Mouse (Mus musculus) megakaryocyte progenitor cell, adult 5-6 weeks (primary cell): Measurements from ENCODE around the gene Golph3l. TPM values are rescaled to one million over a fixed set of nuclear protein-coding genes. Genes with fewer than 3 reads are reported as not detected.
"Not testable (repeated sequence)": the region's sequence is repeated elsewhere in the genome, so short reads cannot be mapped to it uniquely, and the experiment has no call there.

ENCODE experiments used
- ATAC-seq: replicated peaks from 2 replicates; pipeline ENCODE4 v1.8.0; 2016; ENCODE audit warnings: mild to moderate bottlenecking, moderate TSS enrichment, inconsistent platforms; ENCODE audit not compliant: poor library complexity
- total RNA-seq, 2 experiments: library from RNA; stranded (forward) in 1 of 2; stranded (reverse) in 1 of 2; fragments of 157-497, 149-512 nt in 1 of 2; fragments of 200-1000 nt in 1 of 2; gene quantifications; 2 replicates each; pipeline versions ENCODE4 v1.2.3 to v1.2.4; 2015 to 2017

Golph3l gene
- total RNA-seq (2015) (57.3 and 60.3 TPM in 2 replicates), total RNA-seq (2017) (40.0 and 66.2 TPM in 2 replicates)

DNA sequence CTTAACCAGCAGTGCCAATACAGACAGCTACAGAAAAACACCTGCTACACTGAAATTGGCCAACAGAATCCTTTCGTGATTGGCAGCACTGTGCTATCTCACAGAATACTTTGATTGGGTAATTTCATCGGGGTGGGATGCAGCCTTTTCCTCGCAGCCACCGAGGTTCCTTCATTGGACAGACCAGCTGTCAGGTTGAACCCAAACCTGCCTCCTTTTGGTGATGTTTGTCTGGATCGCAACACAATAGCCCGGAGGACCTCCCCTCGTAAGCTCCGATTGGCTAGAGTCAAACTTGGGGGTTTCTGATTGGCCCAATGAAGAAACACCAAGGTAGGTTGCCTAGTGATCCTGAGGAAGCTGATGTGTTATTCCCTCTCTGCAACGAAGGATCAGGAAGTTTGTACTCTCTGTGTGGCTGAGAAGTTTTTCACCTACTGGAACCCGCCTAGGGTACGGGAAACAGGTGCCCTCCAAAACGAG is at the start of gene Golph3l:
Gene Golph3l, plus strand, starts transcription at position 331 of the 483 bp plus-strand sequence.
- peak; percentile 100 for ATAC-seq

DNA sequence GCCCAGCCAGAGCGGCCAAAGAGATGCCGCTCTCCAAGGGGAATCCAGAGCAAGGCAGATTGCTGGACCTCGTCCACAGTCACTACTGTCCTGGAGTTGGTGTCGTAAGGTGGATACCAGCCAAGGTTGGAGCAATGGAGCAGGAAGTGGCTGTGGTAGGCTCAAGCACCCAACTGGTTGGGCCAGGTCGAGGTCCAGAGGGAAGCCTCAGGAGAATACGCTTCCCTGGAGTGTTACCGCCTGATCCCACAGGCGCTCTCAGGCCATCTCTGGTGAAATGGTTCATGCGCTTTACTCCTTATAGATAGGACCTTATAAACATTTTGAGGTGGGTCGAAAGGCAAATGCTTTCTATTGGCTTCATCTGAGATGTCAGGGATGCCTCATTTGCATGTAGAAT is 49.8 kb upstream of the Golph3l start:
- ATAC-seq: no peak

DNA sequence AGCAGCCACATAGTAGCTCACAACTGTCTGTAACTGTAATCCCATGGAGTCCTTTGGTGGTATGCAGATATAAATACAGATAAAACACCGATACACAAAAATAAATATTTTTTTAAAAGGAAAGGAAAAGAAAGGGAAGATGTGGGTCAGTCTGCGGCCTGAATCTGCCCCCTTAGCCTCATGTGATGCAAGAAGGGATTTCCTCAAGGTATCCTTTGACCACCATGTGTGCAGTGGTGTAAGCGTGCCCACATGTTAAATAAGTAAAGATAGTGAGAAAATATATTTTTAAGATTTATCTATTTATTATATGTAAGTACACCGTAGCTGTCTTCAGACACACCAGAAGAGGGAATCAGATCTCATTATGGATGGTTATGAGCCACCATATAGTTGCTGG is 48.9 kb upstream of the Golph3l start:
- no peak for ATAC-seq

DNA sequence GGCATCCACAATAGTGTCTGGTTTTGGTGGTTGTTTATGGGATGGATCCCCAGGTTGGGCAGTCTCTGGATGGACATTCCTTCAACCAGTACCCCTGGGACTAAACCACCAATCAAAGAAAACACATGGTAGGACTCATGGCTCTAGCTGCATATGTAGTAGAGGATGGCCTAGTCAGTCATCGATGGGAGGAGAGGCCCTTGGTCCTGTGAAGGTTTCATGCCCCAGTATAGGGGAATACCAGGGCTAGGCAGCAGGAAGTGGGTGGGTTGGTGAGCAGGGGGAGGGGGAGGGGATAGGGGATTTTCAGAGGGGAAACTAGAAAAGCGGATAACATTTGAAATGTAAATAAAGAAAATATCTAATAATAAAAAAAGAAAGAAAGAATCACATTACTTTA is 47.5 kb upstream of the Golph3l start:
- ATAC-seq: not testable (repeated sequence)

DNA sequence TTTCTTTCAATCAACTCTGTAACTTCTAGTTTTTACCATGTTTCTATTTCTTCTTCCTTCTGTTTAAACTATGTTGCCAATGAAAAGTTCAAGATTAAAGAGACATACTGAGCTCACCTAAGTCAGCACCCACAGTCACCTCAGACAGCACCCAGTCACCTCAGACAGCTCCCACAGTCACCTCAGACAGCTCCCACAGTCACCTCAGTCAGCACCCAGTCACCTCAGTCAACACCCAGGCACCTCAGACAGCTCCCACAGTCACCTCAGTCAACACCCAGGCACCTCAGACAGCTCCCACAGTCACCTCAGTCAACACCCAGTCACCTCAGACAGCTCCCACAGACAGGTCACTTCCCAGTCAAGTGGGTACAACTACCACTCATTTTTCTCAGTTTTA is 46.6 kb upstream of the Golph3l start:
- 0 out of 2 replicates have a peak, but pooled peaks have one; percentile 31 for ATAC-seq

DNA sequence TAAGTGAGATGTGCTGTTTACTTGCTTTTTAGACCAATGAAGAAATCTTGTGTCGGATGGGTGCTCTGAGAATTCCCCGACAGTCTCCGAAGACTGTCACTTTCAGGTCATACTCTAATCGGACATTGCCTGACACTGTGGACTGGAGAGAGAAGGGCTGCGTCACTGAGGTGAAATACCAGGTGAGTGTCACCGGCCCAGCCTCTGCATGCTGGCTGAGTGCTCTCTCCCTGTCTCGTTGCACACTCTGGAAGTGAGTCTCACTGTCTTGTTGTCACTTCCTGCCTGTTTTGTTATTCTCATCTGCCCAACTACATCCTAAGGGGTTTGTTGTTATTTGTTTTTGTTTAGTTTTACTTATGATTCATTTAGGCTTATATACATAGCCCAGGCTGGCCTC is 45.8 kb upstream of the Golph3l start:
- no peak for ATAC-seq

DNA sequence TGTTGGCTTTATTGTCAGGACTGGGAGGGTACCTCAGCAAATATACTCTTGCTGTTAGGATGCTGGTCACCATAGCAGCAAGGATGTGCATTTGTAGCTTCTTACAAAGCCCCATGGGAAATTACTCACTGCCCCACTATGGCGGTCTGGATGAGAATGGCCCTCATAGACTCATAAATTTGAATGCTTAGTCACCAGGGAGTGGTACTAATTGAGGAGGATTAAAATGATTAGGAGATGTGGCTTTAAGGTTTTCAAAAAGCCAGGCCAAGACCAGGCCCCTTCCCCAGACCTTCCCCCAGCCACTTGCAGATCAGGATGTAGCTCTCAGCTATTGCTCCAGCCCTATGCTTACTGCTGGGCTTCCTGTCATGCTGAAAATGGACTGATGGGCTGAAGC is 38.6 kb upstream of the Golph3l start:
- ATAC-seq: no peak

DNA sequence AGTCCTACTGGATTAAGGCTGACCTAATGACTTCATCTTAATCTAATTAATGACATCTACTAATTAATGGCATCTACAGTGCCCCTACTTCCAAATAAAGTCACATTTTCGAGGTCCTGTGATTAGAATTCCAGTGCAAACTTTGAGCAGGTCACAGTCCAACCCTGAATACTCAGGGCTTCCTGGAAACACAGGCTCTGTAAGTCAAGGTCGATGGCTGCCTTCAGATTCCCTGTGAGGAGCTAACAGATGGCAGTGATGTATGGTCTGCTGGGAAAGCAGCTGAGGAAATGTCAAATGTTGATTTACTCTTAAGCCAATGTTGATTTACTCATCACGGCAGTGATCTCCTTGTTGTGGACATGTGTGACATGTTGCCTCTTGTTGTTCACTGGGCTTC is 34.7 kb upstream of the Golph3l start:
- no peak for ATAC-seq

DNA sequence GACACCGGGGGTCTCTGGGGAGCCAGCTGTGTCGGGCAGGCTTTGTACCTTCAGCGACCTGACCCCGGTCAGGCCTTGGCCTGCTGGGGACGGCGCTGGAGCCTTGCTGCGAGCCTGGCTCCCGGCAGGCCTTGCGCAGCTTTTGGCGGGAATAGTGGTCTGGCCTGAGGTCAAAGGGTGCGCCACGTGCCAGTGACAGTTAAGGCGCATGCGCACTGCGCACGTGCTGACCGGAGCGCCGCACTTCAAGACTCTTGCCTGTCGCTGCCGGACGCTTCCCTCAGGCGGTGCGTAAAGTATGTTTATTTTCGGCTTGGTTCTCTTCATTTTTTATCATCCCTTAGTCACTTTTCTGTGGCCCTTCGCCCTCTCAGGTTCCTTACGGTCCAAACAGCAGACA is 29.3 kb upstream of the Golph3l start, which contains the start of gene Hormad1:
Gene Hormad1, plus strand, starts transcription at position 241 of the 400 bp plus-strand sequence.
- ATAC-seq: no peak

DNA sequence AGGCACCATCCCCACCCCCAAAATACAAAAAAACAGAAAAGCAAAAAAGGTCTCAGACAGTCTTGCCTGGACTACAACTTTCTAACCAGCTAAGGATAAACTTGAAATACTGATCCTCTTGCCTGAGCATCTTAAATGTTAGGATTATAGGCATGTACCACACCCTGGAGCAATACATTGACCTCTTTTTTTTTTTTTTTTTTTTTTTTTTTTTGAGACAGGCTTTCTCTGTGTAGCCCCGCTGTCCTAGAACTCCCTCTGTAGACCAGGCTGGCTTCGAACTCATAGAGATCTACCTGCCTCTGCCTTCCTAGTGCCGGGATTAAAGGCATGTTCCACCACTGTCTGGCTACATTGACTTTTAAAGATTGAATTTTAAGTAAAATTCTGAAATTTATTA is 28.0 kb upstream of the Golph3l start:
- no peak for ATAC-seq

DNA sequence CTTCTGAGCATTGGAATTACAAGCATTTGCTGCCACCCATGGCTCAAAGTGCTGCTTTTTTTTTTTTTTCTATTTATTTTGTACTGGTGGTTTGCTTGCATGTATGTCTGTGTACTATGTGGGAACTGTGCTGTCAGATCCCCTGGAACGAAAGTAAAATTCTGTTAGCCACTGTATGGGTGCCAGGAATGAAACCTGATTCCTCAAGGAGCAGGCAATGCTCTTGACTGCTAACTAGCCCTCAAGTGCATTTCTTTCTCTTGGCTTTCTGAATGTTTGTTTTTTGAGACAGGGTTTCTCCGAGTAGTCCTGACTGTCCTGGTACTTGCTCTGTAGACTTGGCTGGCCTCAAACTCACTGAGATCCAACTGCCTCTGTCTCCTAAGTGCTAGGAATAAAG is 26.9 kb upstream of the Golph3l start:
- no peak for ATAC-seq

DNA sequence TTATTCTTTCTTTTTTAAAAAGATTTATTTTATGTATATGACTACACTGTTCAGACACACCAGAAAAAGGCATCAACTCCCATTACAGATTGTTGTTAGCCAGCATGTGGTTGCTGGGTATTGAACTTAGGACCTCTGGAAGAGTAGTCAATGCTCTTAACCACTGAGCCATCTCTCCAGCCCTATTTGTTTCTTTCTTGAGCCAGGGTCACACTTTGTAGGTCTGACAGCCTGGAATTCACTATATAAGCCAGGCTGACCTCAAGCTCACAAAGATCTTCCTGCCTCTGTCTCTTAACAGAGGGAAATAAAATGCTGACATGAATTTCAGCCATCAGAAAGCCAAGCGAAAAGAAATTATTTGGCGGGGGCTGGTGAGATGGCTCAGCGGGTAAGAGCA is 19.1 kb upstream of the Golph3l start:
- ATAC-seq: no peak

DNA sequence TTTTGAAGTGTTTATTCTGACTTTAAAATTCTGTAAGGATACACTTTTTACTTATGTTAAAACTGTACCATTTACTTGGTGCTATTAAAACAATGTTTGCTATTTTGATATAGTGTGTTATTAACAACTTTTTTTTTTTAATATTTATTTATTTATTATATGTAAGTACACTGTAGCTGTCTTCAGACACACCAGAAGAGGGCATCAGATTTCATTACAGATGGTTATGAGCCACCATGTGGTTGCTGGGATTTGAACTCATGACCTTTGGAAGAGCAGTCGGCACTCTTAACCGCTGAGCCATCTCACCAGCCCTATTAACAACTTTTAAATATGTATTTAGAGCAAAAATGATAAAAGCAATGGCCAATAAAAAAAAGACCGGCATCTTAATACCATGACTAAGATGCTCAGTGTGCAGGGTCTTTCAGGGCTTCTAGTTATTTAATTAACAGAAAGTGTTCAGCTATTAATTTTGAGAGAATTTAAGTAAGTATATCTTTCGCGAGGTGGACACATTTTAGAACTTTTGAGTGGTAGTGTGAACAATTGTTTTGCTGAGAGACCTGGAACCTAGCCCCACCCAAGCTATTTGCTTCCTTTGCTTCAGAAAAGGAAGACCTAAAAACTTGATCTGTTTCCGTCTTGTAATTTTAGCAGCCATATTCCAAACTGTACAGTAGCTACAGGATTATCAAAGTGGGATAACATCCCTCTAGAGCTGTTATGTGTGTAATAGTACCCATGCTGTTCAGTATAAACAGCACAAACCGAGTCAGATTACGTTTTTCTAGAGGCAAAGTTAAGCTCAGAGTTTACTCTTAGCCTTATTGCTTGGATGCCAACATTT is 755 bp upstream of the Golph3l start:
- ATAC-seq: peak; percentile 18

DNA sequence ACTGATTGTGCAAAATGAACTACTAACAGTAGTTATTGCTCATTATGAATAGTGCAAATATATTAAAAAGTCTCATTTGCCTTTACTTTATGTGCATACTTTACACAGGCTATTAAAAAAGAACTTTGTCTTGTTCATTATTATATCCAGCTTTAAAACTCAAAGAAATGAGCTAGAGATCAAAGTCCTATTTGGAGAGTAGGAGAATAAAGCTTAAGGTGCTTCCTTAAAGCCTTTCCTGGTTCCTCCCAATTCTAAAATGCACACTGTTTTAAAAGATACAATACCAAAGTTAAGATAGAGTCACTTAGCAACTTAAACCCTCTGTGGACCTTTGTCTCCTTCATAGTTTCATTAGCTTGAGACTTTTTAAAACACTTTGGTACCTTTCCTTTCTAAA is 10.0 kb downstream of the Golph3l start:
- no peak for ATAC-seq

DNA sequence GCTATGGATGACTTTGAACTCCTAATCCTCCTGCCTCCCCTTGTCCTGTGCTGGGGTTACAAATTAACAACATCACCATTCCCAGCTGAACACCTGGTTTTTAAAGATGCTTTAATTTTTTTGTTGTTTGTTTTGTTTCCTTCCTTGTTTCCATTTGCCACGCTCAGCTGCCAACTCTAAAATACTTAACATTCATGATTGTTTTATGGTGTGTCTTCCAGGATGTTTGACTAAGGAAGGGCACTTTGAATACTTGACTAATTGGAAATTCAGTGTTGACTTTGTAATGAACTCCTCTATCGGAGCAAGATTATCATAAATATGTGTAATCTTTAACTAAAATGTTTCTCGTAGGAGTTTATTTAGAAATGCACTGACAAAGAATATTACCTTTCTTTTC is 12.6 kb downstream of the Golph3l start:
- ATAC-seq: no peak

DNA sequence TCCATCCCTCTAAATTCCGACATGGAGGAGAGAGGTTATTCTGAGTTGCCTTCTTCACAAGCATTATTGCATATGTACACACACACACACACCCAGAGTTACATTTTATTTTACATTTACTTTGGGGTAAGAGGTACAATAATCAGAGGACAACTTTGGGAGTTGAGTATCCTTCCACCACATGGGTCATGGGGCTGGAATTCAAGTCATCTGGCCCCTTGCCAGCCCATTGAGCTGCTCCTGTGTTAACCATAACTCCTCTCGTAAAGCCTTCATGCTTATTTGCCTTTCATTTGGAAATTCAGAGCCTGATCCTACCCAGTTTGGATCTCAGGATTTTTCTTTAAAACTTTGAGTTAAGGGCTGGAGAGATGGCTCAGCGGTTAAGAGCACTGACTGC is 17.4 kb downstream of the Golph3l start:
- ATAC-seq: no peak

DNA sequence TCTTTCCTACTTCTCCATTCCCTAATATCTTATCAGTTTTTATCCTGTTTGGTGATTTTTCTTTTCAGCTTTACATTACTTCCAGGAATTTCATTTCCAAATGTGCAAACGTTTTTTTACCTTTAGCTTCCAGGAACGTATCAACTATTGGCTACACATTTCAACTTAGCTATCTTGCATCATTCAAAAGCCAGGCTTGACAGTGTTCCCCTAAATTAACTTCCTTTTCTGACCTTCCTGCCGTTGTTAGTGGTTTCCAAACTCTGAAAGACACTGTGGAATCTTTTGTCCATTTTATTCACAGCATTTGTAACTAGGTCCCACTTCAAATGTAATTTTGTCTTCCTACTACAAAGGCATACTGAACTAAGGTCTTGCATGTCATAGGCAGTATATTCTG is 20.5 kb downstream of the Golph3l start:
- peak; percentile 65 for ATAC-seq

DNA sequence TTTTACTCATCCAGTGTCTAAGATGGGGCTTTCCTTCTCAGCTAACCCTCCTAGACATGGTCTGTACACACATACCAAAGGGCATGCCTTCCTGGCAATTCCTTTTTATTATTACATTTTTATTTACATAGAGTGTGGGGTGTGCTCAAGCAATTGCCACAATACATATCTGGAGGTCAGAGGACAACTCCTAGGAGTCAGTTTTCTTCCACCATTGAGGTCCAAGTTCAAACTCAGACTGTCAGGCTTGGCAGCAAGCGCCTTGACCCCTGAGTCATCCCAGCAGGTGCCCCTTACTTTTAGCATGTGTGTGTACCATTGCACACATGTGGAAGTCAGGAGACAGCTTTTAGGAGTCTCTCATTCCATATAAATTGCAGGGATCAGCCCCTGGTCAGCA is 25.3 kb downstream of the Golph3l start:
- no peak for ATAC-seq

DNA sequence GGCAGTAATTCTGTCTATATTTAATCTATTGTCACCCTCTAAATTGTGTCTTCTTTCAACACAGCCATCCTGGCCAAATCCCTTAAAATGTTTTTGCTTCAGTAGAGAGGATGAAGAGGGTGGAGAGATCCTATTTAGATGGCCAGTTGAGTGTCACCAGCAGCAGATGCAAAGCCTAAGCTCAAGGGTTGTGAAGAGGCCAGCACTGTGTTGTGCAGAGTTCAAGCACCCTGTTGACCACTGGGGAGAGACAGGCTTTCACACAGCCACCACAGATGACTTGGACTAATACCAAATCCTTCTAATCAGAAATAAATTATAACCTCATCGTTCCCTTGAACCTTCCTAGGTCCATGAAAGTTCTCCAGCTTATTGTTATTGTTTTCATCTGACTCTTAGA is 29.8 kb downstream of the Golph3l start:
- no peak for ATAC-seq

DNA sequence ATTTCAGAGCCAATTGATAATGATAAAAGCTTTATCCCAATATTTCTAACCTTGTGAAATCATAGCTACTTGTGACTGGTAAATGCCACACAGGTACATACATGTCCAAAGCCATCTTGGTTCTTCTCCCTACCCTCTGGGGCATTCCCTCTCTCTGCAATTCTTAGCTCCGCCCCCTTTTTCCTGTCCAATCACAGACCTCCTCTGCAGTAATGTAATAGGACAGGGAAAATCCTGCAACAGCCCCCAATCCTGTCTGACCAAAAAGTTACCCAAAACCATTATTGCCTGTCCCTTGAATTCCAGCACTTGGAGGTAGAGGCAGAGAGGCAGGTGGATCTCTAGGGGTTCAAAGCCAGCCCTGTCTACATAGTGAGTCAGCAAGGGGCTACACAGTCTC is 32.5 kb downstream of the Golph3l start:
- ATAC-seq: no peak

DNA sequence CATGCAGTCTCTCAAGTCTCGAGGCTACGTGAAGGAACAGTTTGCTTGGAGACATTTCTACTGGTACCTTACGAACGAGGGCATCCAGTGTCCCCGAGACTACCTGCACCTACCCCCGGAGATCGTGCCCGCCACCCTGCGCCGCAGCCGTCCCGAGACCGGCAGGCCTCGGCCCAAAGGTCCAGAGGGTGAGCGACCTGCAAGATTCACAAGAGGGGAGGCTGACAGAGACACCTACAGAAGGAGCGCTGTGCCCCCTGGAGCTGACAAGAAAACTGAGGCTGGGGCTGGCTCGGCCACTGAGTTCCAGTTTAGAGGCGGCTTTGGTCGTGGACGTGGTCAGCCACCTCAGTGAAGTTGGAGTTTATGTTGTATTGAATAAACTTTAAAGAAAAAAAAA is 33.7 kb downstream of the Golph3l start:
- ATAC-seq: not testable (repeated sequence)

DNA sequence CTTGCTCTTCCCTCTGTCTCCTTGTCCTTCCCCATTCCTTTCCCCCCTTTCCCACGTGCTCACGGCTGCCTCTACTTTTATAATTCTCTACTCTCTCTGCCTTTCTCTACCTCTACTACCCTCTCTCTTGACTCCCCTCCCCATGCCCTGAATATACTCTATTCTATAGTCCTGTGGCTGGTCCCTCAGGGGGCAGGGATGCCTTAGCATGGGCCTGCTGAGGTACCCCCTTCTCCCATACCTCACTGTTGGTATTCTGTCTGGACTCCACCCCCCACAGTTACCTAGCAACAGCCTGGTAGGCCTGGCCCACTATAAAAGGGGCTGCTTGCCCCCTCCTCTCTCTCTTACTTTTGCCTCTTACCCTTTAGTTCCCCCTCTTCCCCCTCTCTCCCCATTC is 34.8 kb downstream of the Golph3l start:
- no peak for ATAC-seq
